13 mouse cellular contexts compared by ENCODE assay signal in the genomic region with DNA sequence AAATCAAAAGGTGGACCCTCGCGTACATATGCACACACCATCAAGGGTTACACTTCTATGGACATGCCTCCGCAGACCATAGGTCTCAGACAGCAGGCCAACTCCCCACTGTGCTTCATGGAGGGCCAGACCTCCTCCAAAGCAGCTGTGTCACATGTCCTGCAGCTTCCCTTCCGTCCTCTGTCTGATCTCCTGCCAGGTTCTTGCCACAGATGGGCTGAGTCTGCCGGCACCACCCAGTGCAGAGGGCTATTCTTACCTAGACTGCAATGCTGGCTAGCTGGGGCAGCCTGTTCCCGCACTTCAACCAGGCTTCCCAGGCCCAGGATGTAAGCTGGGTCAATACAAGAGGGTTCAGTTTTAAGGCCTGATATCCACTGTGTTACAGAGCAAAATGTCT.
DNase-seq lines count a peak whose midpoint lies in the region; ATAC-seq and TF ChIP-seq lines count a peak whose summit lies in the region.
"Had no signal": no experiment of that assay in that cellular context is flagged by ENCODE, and none has a peak within 500 bp of the region (broad histone marks: within the 10 kb centered on the region; RNA-seq: fewer than 3 reads in every experiment).

No protein-coding gene starts in this region.

- H3K9ac ChIP-seq in hindbrain, postnatal 0 days (replicated peaks; ENCODE audit: low read length), result no peak overlapping the region
- no peak overlapping the region for H3K9ac ChIP-seq in hindbrain, embryonic 16.5 days (ENCODE audit: low read depth, low read length)
- no peak overlapping the region for H3K9ac ChIP-seq in kidney, embryonic 14.5 days (ENCODE audit: low read depth, low read length)

- no peaks in the 10 kb centered on the region; the same call in 1 of the 2 replicates for H3K4me1 ChIP-seq in hindbrain, postnatal 0 days (ENCODE audit: insufficient read depth, low read length)
- H3K4me1 ChIP-seq in hindbrain, embryonic 16.5 days (ENCODE audit: control insufficient read depth, insufficient read depth, low read depth, low read length), result no peaks in the 10 kb centered on the region
- no peaks in the 10 kb centered on the region for H3K4me1 ChIP-seq in kidney, embryonic 14.5 days (ENCODE audit: control insufficient read depth, insufficient read depth, low read length)
- H3K4me1 ChIP-seq: hindbrain, embryonic 10.5 days had no signal

- ATAC-seq in hindbrain, postnatal 0 days, result no peak
- ATAC-seq in hindbrain, embryonic 16.5 days, result no peak
- ATAC-seq in kidney, embryonic 14.5 days (ENCODE audit: low FRiP score, low TSS enrichment), result no peak
- ATAC-seq: activated CD4-positive, CD25-positive, alpha-beta regulatory T cell, adult 4 months; intestine, postnatal 0 days had no signal

- H3K9me3 ChIP-seq in hindbrain, postnatal 0 days (ENCODE audit: low read length), result no peaks in the 10 kb centered on the region
- H3K9me3 ChIP-seq in hindbrain, embryonic 16.5 days (ENCODE audit: control insufficient read depth, low read length), result no peaks in the 10 kb centered on the region
- no peaks in the 10 kb centered on the region for H3K9me3 ChIP-seq in kidney, embryonic 14.5 days (ENCODE audit: control insufficient read depth, low read length)
- H3K9me3 ChIP-seq: hindbrain, embryonic 10.5 days had no signal

- H3K4me2 ChIP-seq in hindbrain, postnatal 0 days (ENCODE audit: low read depth, low read length), result no peak overlapping the region
- H3K4me2 ChIP-seq in hindbrain, embryonic 16.5 days (ENCODE audit: low read length), result no peak overlapping the region
- H3K4me2 ChIP-seq in kidney, embryonic 14.5 days (replicated peaks; ENCODE audit: low read depth, low read length), result no peak overlapping the region

- TF ChIP-seq CTCF in hindbrain, postnatal 0 days (IDR thresholded peaks at IDR 0.05; ENCODE audit: low read depth), result no peak

- WGBS in hindbrain, postnatal 0 days, result 55% methylated on average over 6 of the region's 6 CpGs
- 71% methylated on average over 6 of the region's 6 CpGs for WGBS in hindbrain, embryonic 16.5 days
- WGBS in kidney, embryonic 14.5 days, result 73% methylated on average over 6 of the region's 6 CpGs

- H3K36me3 ChIP-seq in hindbrain, postnatal 0 days (ENCODE audit: insufficient read depth, low read length), result 0 out of 2 replicates have a peak, but pooled peaks cover 4% of the 10 kb centered on the region
- no peaks in the 10 kb centered on the region; the same call in 1 of the 2 replicates for H3K36me3 ChIP-seq in hindbrain, embryonic 16.5 days (ENCODE audit: control insufficient read depth, insufficient read depth, low read length)
- no peaks in the 10 kb centered on the region for H3K36me3 ChIP-seq in kidney, embryonic 14.5 days (ENCODE audit: control insufficient read depth, insufficient read depth, low read length)

- H3K27me3 ChIP-seq in hindbrain, postnatal 0 days (ENCODE audit: insufficient read depth, low read length), result no peaks in the 10 kb centered on the region
- H3K27me3 ChIP-seq in hindbrain, embryonic 16.5 days (replicated peaks; ENCODE audit: control insufficient read depth, insufficient read depth, low read length), result no peaks in the 10 kb centered on the region
- H3K27me3 ChIP-seq in kidney, embryonic 14.5 days (ENCODE audit: control insufficient read depth, insufficient read depth, low read length), result no peaks in the 10 kb centered on the region

- H3K4me3 ChIP-seq in hindbrain, postnatal 0 days (ENCODE audit: low read length), result no peak overlapping the region
- H3K4me3 ChIP-seq in hindbrain, embryonic 16.5 days (ENCODE audit: low read length), result no peak overlapping the region
- H3K4me3 ChIP-seq in kidney, embryonic 14.5 days (ENCODE audit: low read length), result no peak overlapping the region
- H3K4me3 ChIP-seq: erythroblast, embryonic 14.5 days; hindbrain, embryonic 10.5 days had no signal

- peak overlapping the region; percentile 54; the same call in 1 of the 2 replicates for H3K27ac ChIP-seq in hindbrain, postnatal 0 days
- H3K27ac ChIP-seq in hindbrain, embryonic 16.5 days (ENCODE audit: low read depth, low read length), result no peak overlapping the region
- H3K27ac ChIP-seq in kidney, embryonic 14.5 days (ENCODE audit: low read depth, low read length), result no peak overlapping the region
- H3K27ac ChIP-seq: hindbrain, embryonic 10.5 days had no signal

- peak; percentile 26 for DNase-seq in cerebellum, adult 9-10 months
- DNase-seq in cerebellum, adult 18-20 months, result no peak
- DNase-seq in hindbrain, postnatal 0 days (ENCODE audit: low spot score), result no peak
- peak; percentile 18 for DNase-seq in right cerebral cortex, postnatal 14 days
- DNase-seq in right cerebral cortex, postnatal 36 days (ENCODE audit: low spot score in 2 of 2), result no peak
- no peak for DNase-seq in natural killer cell, adult 2 months (ENCODE audit: low spot score in 2 of 2)
- DNase-seq: liver had no signal

Comparison
In these comparisons a context has a peak if more than half of its experiments do, and no peak if none do; other contexts are left out.
1. DNase-seq: peak in cerebellum, adult 9-10 months (single experiment) and right cerebral cortex, postnatal 14 days (single experiment); none in cerebellum, adult 18-20 months (0 of 2), hindbrain, postnatal 0 days (single experiment), right cerebral cortex, postnatal 36 days (0 of 2) and natural killer cell, adult 2 months (0 of 2).